Comparison of ENCODE assay signal across 9 mouse cellular contexts in the genomic region with DNA sequence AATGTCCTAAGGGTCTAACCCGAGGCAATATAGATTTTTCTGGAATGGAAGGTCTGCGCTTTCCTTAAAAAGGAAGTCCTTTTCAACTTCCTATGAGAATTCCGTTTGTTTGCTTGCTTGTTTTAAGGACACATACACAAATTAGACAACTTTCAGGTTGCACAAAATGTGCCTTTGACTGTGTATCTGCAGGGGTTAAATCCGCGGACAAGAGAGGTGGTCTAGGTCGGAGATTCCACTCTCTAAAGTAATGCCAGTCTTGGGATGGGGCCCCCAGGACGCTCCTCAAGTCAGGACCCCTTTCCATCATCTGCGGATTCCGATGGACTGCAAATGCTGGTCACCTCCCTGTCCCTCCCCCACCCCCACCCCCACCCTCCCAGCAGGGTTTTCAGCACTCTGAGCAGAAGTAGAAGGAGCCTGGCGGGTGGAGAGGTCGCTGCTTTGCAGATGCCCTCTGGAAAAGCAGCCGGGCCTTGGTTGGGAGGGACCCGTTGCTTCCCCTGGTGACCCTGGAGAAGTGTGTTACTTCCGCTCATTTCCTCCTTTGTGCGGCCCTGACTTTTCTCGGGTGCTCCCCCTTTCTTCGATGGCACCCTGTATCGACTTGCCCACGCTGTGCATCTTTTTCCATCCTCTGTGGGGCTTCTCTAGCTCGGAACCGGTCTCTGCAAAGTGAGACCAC. TPM values are rescaled to one million over a fixed set of nuclear protein-coding genes. Genes with fewer than 3 reads are reported as not detected.
DNase-seq lines count a peak whose midpoint lies in the region; ATAC-seq lines count a peak whose summit lies in the region.
"Had no signal": no experiment of that assay in that cellular context is flagged by ENCODE, and none has a peak within 500 bp of the region (broad histone marks: within the 10 kb centered on the region; RNA-seq: fewer than 3 reads in every experiment).

No protein-coding gene starts in this region.

- 1% methylated on average over 21 of the region's 21 CpGs for WGBS in heart, embryonic 10.5 days
- 0% methylated on average over 21 of the region's 21 CpGs for WGBS in hindbrain, embryonic 11.5 days
- WGBS in midbrain, embryonic 16.5 days: 2% methylated on average over 21 of the region's 21 CpGs

- H3K9me3 ChIP-seq in heart, embryonic 10.5 days: no peaks in the 10 kb centered on the region
- no peaks in the 10 kb centered on the region for H3K9me3 ChIP-seq in hindbrain, embryonic 11.5 days (ENCODE audit: control insufficient read depth, low read length)
- H3K9me3 ChIP-seq in midbrain, embryonic 16.5 days (replicated peaks; ENCODE audit: control insufficient read depth, low read length, poor library complexity, severe bottlenecking): no peaks in the 10 kb centered on the region
- H3K9me3 ChIP-seq: limb, embryonic 15.5 days had no signal

- peak overlapping the region; percentile 42 for H3K4me2 ChIP-seq in hindbrain, embryonic 11.5 days (replicated peaks; ENCODE audit: low read depth, low read length)
- H3K4me2 ChIP-seq in midbrain, embryonic 16.5 days (ENCODE audit: low read length): peak overlapping the region; percentile 33; the same call in 1 of the 2 replicates
- H3K4me2 ChIP-seq: limb, embryonic 15.5 days had no signal

- H3K27me3 ChIP-seq in heart, embryonic 10.5 days (ENCODE audit: insufficient read depth, poor library complexity, severe bottlenecking): peaks cover 100% of the 10 kb centered on the region
- H3K27me3 ChIP-seq in hindbrain, embryonic 11.5 days (ENCODE audit: control insufficient read depth, insufficient read depth, low read length): peaks cover 45% of the 10 kb centered on the region
- peaks cover 40% of the 10 kb centered on the region for H3K27me3 ChIP-seq in midbrain, embryonic 16.5 days (ENCODE audit: control insufficient read depth, insufficient read depth, low read depth, low read length)

- H3K36me3 ChIP-seq in heart, embryonic 10.5 days: no peaks in the 10 kb centered on the region
- no peaks in the 10 kb centered on the region for H3K36me3 ChIP-seq in hindbrain, embryonic 11.5 days (ENCODE audit: control insufficient read depth, insufficient read depth, low read length)
- H3K36me3 ChIP-seq in midbrain, embryonic 16.5 days (ENCODE audit: control insufficient read depth, insufficient read depth, low read length): no peaks in the 10 kb centered on the region
- H3K36me3 ChIP-seq: limb, embryonic 15.5 days had no signal

- DNase-seq in heart, embryonic 10.5 days (ENCODE audit: low spot score): peak; percentile 64
- no peak for DNase-seq in heart, adult 9 months (ENCODE audit: low spot score in 2 of 2)
- peak; percentile 55 for DNase-seq in embryo, embryonic 10.5 days (ENCODE audit: low spot score)
- DNase-seq in hindbrain, embryonic 11.5 days (ENCODE audit: low spot score): peak; percentile 51
- no peak for DNase-seq in frontal cortex, postnatal 10 days (ENCODE audit: low spot score in 2 of 2)
- no peak for DNase-seq in right cerebral cortex, adult 2 months (ENCODE audit: low spot score in 2 of 2)
- DNase-seq in cerebellum, postnatal 4 days (ENCODE audit: low spot score in 2 of 2): no peak

- H3K4me1 ChIP-seq in heart, embryonic 10.5 days: peaks cover 16% of the 10 kb centered on the region
- peaks cover 20% of the 10 kb centered on the region for H3K4me1 ChIP-seq in hindbrain, embryonic 11.5 days (replicated peaks; ENCODE audit: control insufficient read depth, insufficient read depth, low read length)
- H3K4me1 ChIP-seq in midbrain, embryonic 16.5 days (ENCODE audit: control insufficient read depth, insufficient read depth, low read length): peaks cover 25% of the 10 kb centered on the region

- H3K27ac ChIP-seq in heart, embryonic 10.5 days: no peak overlapping the region
- H3K27ac ChIP-seq in hindbrain, embryonic 11.5 days (ENCODE audit: low read depth, low read length): no peak overlapping the region
- H3K27ac ChIP-seq in midbrain, embryonic 16.5 days (ENCODE audit: low read length): no peak overlapping the region
- H3K27ac ChIP-seq: limb, embryonic 15.5 days had no signal

- H3K9ac ChIP-seq in hindbrain, embryonic 11.5 days (ENCODE audit: low read depth, low read length): no peak overlapping the region
- no peak overlapping the region for H3K9ac ChIP-seq in midbrain, embryonic 16.5 days (ENCODE audit: low read depth, low read length)
- H3K9ac ChIP-seq: limb, embryonic 15.5 days had no signal

- ATAC-seq in hindbrain, embryonic 11.5 days (ENCODE audit: low FRiP score): no peak
- ATAC-seq in midbrain, embryonic 16.5 days: no peak

- peak overlapping the region; percentile 35 for H3K4me3 ChIP-seq in heart, embryonic 10.5 days
- 0 out of 2 replicates have a peak overlapping the region, but pooled peaks have one; percentile 8 for H3K4me3 ChIP-seq in hindbrain, embryonic 11.5 days (ENCODE audit: low read depth, low read length)
- no peak overlapping the region for H3K4me3 ChIP-seq in midbrain, embryonic 16.5 days (ENCODE audit: low read depth, low read length)

RNA-seq across cellular contexts. Expression of a gene that starts 10.2 kb away (rescaled TPM):
- polyA plus RNA-seq in heart, embryonic 10.5 days (2016; fragmentation: Nextera tagmentation; extraction: Ambion mirVana): 0.04 and 0.09 TPM in 2 replicates
- 10.7 and 12.6 TPM in 2 replicates for polyA plus RNA-seq in hindbrain, embryonic 11.5 days (2014; fragmentation: Nextera tagmentation; extraction: Ambion mirVana)
- 6.4 and 8.0 TPM in 2 replicates for polyA plus RNA-seq in midbrain, embryonic 16.5 days (2015; fragmentation: Nextera tagmentation; extraction: Ambion mirVana)

RNA-seq across cellular contexts. Expression of a gene that starts 40.1 kb away (rescaled TPM):
- not detected in 2 replicates for polyA plus RNA-seq in heart, embryonic 10.5 days (2016; fragmentation: Nextera tagmentation; extraction: Ambion mirVana)
- polyA plus RNA-seq in hindbrain, embryonic 11.5 days (2014; fragmentation: Nextera tagmentation; extraction: Ambion mirVana): not detected in 2 replicates
- polyA plus RNA-seq in midbrain, embryonic 16.5 days (2015; fragmentation: Nextera tagmentation; extraction: Ambion mirVana): not detected in 2 replicates
- polyA plus RNA-seq: limb, embryonic 15.5 days had no signal

Comparison
In these comparisons a context has a peak if more than half of its experiments do, and no peak if none do; other contexts are left out.
1. DNase-seq: peak in heart, embryonic 10.5 days (single experiment), embryo, embryonic 10.5 days (single experiment) and hindbrain, embryonic 11.5 days (single experiment); none in heart, adult 9 months (0 of 2), frontal cortex, postnatal 10 days (0 of 2), right cerebral cortex, adult 2 months (0 of 2) and cerebellum, postnatal 4 days (0 of 2).